Mouse (Mus musculus) heart, adult 8-10 months (tissue): Measurements from ENCODE around the gene Pigt. TPM values are rescaled to one million over a fixed set of nuclear protein-coding genes. Genes with fewer than 3 reads are reported as not detected.
A peak's percentile ranks its signal among the peaks of the same experiment; 100 is the strongest.

Experiments
- DNase-seq: peaks from one replicate; pipeline ENCODE4 v3.0.0; 2022; ENCODE audit warnings: low spot score
- total RNA-seq, 4 experiments: library from RNA; stranded (reverse); gene quantifications; 2 replicates each; pipeline ENCODE4 v1.2.4; 2022

Gene Pigt
- total RNA-seq, 4 experiments from 2014 or later = 32.0 to 34.8 (median 33.9) TPM

- DNase-seq = peak; percentile 45
These were observed 23.5 kb downstream of the Pigt start for GRCm38 (mm10) chr2:164520782-164521181.

- no peak for DNase-seq
These were observed 24.5 kb downstream of the Pigt start for GRCm38 (mm10) chr2:164521841-164522240.

- no peak for DNase-seq
These were observed 25.0 kb downstream of the Pigt start for GRCm38 (mm10) chr2:164522280-164522679.

- no peak for DNase-seq
These were observed 26.0 kb downstream of the Pigt start for GRCm38 (mm10) chr2:164523301-164523773.

- DNase-seq = no peak
These were observed 31.2 kb downstream of the Pigt start for GRCm38 (mm10) chr2:164528557-164528956.

- peak; percentile 61 for DNase-seq
These were observed 33.8 kb downstream of the Pigt start for GRCm38 (mm10) chr2:164531169-164531568.

- DNase-seq = no peak
These were observed 37.0 kb downstream of the Pigt start for GRCm38 (mm10) chr2:164534315-164534714.

GRCm38 (mm10) chr2:164537003-164537402 lies 39.7 kb downstream of the Pigt start:
- no peak for DNase-seq

GRCm38 (mm10) chr2:164540652-164541427 lies 43.5 kb downstream of the Pigt start:
- DNase-seq = peak; percentile 32

- DNase-seq = no peak
These were observed 44.8 kb downstream of the Pigt start for GRCm38 (mm10) chr2:164542132-164542531.

- DNase-seq = no peak
These were observed 45.3 kb downstream of the Pigt start for GRCm38 (mm10) chr2:164542598-164542997.

GRCm38 (mm10) chr2:164543745-164544144 lies 46.4 kb downstream of the Pigt start:
- no peak for DNase-seq

- DNase-seq = no peak
These were observed 47.3 kb downstream of the Pigt start for GRCm38 (mm10) chr2:164544454-164545097.

GRCm38 (mm10) chr2:164549338-164549737 lies 52.0 kb downstream of the Pigt start:
- DNase-seq = no peak

- DNase-seq = no peak
These were observed 52.9 kb downstream of the Pigt start for GRCm38 (mm10) chr2:164549963-164550894.

GRCm38 (mm10) chr2:164550895-164551269 lies 53.6 kb downstream of the Pigt start:
- no peak for DNase-seq

GRCm38 (mm10) chr2:164551502-164551901 lies 54.2 kb downstream of the Pigt start:
- no peak for DNase-seq

Other genes starting within 250 kb of the Pigt start
- gene Svs3b, start 240.9 kb upstream of the Pigt start, total RNA-seq = not detected
- gene Svs4, start 219.1 kb upstream of the Pigt start, total RNA-seq = not detected
- gene Svs3a, start 208.3 kb upstream of the Pigt start, total RNA-seq = not detected
- not detected for gene Svs6, start 180.8 kb upstream of the Pigt start, total RNA-seq
- gene Svs5, start 164.8 kb upstream of the Pigt start, total RNA-seq = not detected
- gene Slpi, start 108.4 kb upstream of the Pigt start, total RNA-seq = 100 to 1,000 TPM in 1 of 4 experiments, 1 to 10 TPM in 3; 1.1 to 110 (median 2.3) TPM
- gene Rbpjl, start 94.4 kb upstream of the Pigt start, total RNA-seq = not detected
- gene Matn4, start 92.4 kb upstream of the Pigt start, total RNA-seq = under 1 TPM; 0.25 to 0.50 (median 0.29) TPM
- gene Sdc4, start 53.6 kb upstream of the Pigt start, total RNA-seq = 10 to 100 TPM; 14.9 to 23.0 (median 20.7) TPM
- gene Sys1, start 40.6 kb upstream of the Pigt start, total RNA-seq = 10 to 100 TPM; 25.2 to 28.5 (median 25.8) TPM
- gene Gm20458, start 36.6 kb upstream of the Pigt start, total RNA-seq = 1 to 10 TPM; 3.6 to 6.7 (median 5.5) TPM
- not detected for gene Trp53tg5, start 23.8 kb upstream of the Pigt start, total RNA-seq
- 10 to 100 TPM; 11.3 to 15.0 (median 12.6) TPM for gene Dbndd2, start 11.4 kb upstream of the Pigt start, total RNA-seq
- gene Wfdc2, start 64.9 kb downstream of the Pigt start, total RNA-seq = 1 to 10 TPM in 3 of 4 experiments, under 1 TPM in 1; 0.73 to 3.1 (median 2.1) TPM
- gene Spint3, start 75.9 kb downstream of the Pigt start, total RNA-seq = not detected
- gene Wfdc6a, start 87.9 kb downstream of the Pigt start, total RNA-seq = under 1 TPM in 1 of 4 experiments, not detected in 3; 0.49 TPM
- not detected for gene Eppin, start 96.1 kb downstream of the Pigt start, total RNA-seq
- not detected for gene Wfdc6b, start 116.0 kb downstream of the Pigt start, total RNA-seq
- not detected for gene Wfdc8, start 116.1 kb downstream of the Pigt start, total RNA-seq
- gene Wfdc16, start 141.3 kb downstream of the Pigt start, total RNA-seq = not detected
- gene Wfdc10, start 158.5 kb downstream of the Pigt start, total RNA-seq = not detected
- not detected for gene Wfdc9, start 159.1 kb downstream of the Pigt start, total RNA-seq
- gene Wfdc11, start 176.6 kb downstream of the Pigt start, total RNA-seq = not detected
- under 1 TPM in 1 of 4 experiments, not detected in 3; 0.24 TPM for gene Wfdc13, start 187.6 kb downstream of the Pigt start, total RNA-seq
- not detected for gene Spint4, start 201.0 kb downstream of the Pigt start, total RNA-seq
- not detected for gene Spint5, start 217.8 kb downstream of the Pigt start, total RNA-seq
- gene Wfdc3, start 248.4 kb downstream of the Pigt start, total RNA-seq = under 1 TPM in 2 of 4 experiments, not detected in 2; 0.30 to 0.83 TPM
- 10 to 100 TPM; 20.4 to 28.2 (median 26.9) TPM for gene Dnttip1, start 248.5 kb downstream of the Pigt start, total RNA-seq